Mouse (Mus musculus): ENCODE data around the gene Olfr547.

The Olfr547 gene

GRCm38 (mm10) chr7:102571142-102571541 is 36.6 kb downstream of the Olfr547 start, which contains the start of gene Olfr550:
Gene Olfr550 (plus strand): TSS chr7:102571442.
- DNase-seq: no peak

- no peak for DNase-seq
Observed at GRCm38 (mm10) chr7:102573174-102573830, 38.8 kb downstream of the Olfr547 start.

GRCm38 (mm10) chr7:102575998-102576397 is 41.4 kb downstream of the Olfr547 start:
- DNase-seq: no peak
